Mouse (Mus musculus) neural tube, embryonic 11.5 days (tissue): ENCODE data around the gene Rnf207. TPM values are rescaled to one million over a fixed set of nuclear protein-coding genes. Genes with fewer than 3 reads are reported as not detected.

ENCODE experiments used
- ATAC-seq: fragments of 200-750 bp; cut with Nextera tagmentation; 2 replicates; pipeline ENCODE4 v1.8.0; 2017; ENCODE audit warnings: moderate number of reproducible peaks, mild to moderate bottlenecking, moderate TSS enrichment, moderate library complexity; ENCODE audit not compliant: insufficient read depth, low FRiP score, low TSS enrichment
- DNase-seq: peaks from one replicate; pipeline ENCODE4 v3.0.0-alpha.2; 2015; ENCODE audit warnings: low spot score
- H3K27ac ChIP-seq: fragments of 300-500 bp; sonication (generic); 2 replicates; pipeline ENCODE4 v1.5.1; 2014; ENCODE audit warnings: low read depth, mild to moderate bottlenecking, low read length
- H3K27me3 ChIP-seq: fragments of 300-500 bp; sonication (generic); 2 replicates; pipeline ENCODE4 v1.6.1; 2014; ENCODE audit warnings: mild to moderate bottlenecking, low read length, mixed read lengths; ENCODE audit not compliant: control insufficient read depth, insufficient read depth
- H3K36me3 ChIP-seq: fragments of 300-500 bp; sonication (generic); 2 replicates; pipeline ENCODE4 v1.6.1; 2014; ENCODE audit warnings: mild to moderate bottlenecking, low read length, moderate library complexity, mixed read lengths; ENCODE audit not compliant: control insufficient read depth, insufficient read depth
- H3K4me1 ChIP-seq: fragments of 300-500 bp; sonication (generic); 2 replicates; pipeline ENCODE4 v1.6.1; 2014; ENCODE audit warnings: low read length, mixed read lengths; ENCODE audit not compliant: control insufficient read depth, insufficient read depth
- H3K4me2 ChIP-seq: fragments of 300-500 bp; sonication (generic); 2 replicates; pipeline ENCODE4 v1.6.1; 2014; ENCODE audit warnings: low read depth, mild to moderate bottlenecking, moderate library complexity
- H3K4me3 ChIP-seq: fragments of 300-500 bp; sonication (generic); 2 replicates; pipeline ENCODE4 v1.5.1; 2014; ENCODE audit warnings: low read depth, low read length
- H3K9ac ChIP-seq: fragments of 300-500 bp; sonication (generic); 2 replicates; pipeline ENCODE4 v1.6.1; 2014; ENCODE audit warnings: mild to moderate bottlenecking, low read length
- H3K9me3 ChIP-seq: fragments of 300-500 bp; sonication (generic); 2 replicates; pipeline ENCODE4 v1.6.1; 2016; ENCODE audit warnings: low read length; ENCODE audit not compliant: control insufficient read depth
- WGBS: fragments of 180-500 bp; shearing (Covaris S2); extraction: QIAGEN DNeasy Blood & Tissue Kit; methylation state at CpG from one replicate; pipeline ENCODE4 v1.1.7; 2014; 5-methylcytosine and 5-hydroxymethylcytosine counted together
- polyA plus RNA-seq: library from polyadenylated mRNA; unstranded; fragments of >200 nt; fragmentation: Nextera tagmentation; extraction: Ambion mirVana; gene quantifications from 2 replicates; pipeline ENCODE4 v1.2.1, GENCODE M21; 2014

Gene Rnf207
- polyA plus RNA-seq, 1 experiment from 2014 or later, result 2.1 TPM

GRCm38 (mm10) chr4:152317631-152318033, 1.2 kb downstream of the Rnf207 start:
- ATAC-seq, result no peak
- H3K4me3 ChIP-seq, result no peak overlapping the region
- no peak for DNase-seq
- H3K27me3 ChIP-seq, result peaks cover 56% of the 10 kb centered on the region
- WGBS, result 91% methylated on average over 6 of the region's 6 CpGs
- H3K4me2 ChIP-seq, result no peak overlapping the region
- no peaks in the 10 kb centered on the region for H3K9me3 ChIP-seq
- peaks cover 8% of the 10 kb centered on the region for H3K4me1 ChIP-seq
- no peaks in the 10 kb centered on the region for H3K36me3 ChIP-seq
- no peak overlapping the region for H3K27ac ChIP-seq
- no peak overlapping the region for H3K9ac ChIP-seq

GRCm38 (mm10) chr4:152315498-152316213, 3.1 kb downstream of the Rnf207 start:
- Histone ChIP-seq H3K9ac (no peak overlapping the region), H3K27me3 (peaks cover 75% of the 10 kb centered on the region), H3K4me3 (peak overlapping the region; percentile 26), H3K27ac (no peak overlapping the region), H3K36me3 (no peaks in the 10 kb centered on the region), H3K4me2 (peak overlapping the region; percentile 38), H3K4me1 (peaks cover 8% of the 10 kb centered on the region), H3K9me3 (no peaks in the 10 kb centered on the region)
- under 1% methylated on average over 43 of the region's 43 CpGs for WGBS
- ATAC-seq (no peak), DNase-seq (peak; percentile 31)

GRCm38 (mm10) chr4:152313934-152314333, 4.9 kb downstream of the Rnf207 start:
- peaks cover 8% of the 10 kb centered on the region for H3K4me1 ChIP-seq
- no peak overlapping the region for H3K4me2 ChIP-seq
- DNase-seq (peak; percentile 50), ATAC-seq (no peak)
- no peak overlapping the region for H3K4me3 ChIP-seq
- no peaks in the 10 kb centered on the region for H3K36me3 ChIP-seq
- no peak overlapping the region for H3K9ac ChIP-seq
- no peaks in the 10 kb centered on the region for H3K9me3 ChIP-seq
- H3K27ac ChIP-seq, result no peak overlapping the region
- H3K27me3 ChIP-seq, result peaks cover 75% of the 10 kb centered on the region

- Histone ChIP-seq H3K27ac (no peak overlapping the region), H3K36me3 (no peaks in the 10 kb centered on the region), H3K4me1 (peaks cover 8% of the 10 kb centered on the region), H3K9me3 (no peaks in the 10 kb centered on the region), H3K9ac (peak overlapping the region; percentile 18; the same call in 1 of the 2 replicates), H3K4me3 (peak overlapping the region; percentile 25), H3K27me3 (peaks cover 75% of the 10 kb centered on the region), H3K4me2 (peak overlapping the region; percentile 43)
- ATAC-seq, result no peak
- under 1% methylated on average over 29 of the region's 29 CpGs for WGBS
- DNase-seq, result peak; percentile 41
Measured at GRCm38 (mm10) chr4:152313211-152313632, 5.6 kb downstream of the Rnf207 start.

- H3K4me1 ChIP-seq, result peaks cover 8% of the 10 kb centered on the region
- ATAC-seq (no peak), DNase-seq (no peak)
- WGBS, result 2% methylated on average over 14 of the region's 14 CpGs
- no peak overlapping the region for H3K4me3 ChIP-seq
- H3K27ac ChIP-seq, result no peak overlapping the region
- no peak overlapping the region for H3K9ac ChIP-seq
- H3K27me3 ChIP-seq, result peaks cover 65% of the 10 kb centered on the region
- no peak overlapping the region for H3K4me2 ChIP-seq
- H3K9me3 ChIP-seq, result no peaks in the 10 kb centered on the region
- no peaks in the 10 kb centered on the region; the same call in 1 of the 2 replicates for H3K36me3 ChIP-seq
Measured at GRCm38 (mm10) chr4:152312186-152312585, 6.6 kb downstream of the Rnf207 start.

- no peak overlapping the region for H3K9ac ChIP-seq
- H3K27me3 ChIP-seq, result peaks cover 19% of the 10 kb centered on the region
- no peaks in the 10 kb centered on the region for H3K4me1 ChIP-seq
- WGBS, result 84% methylated on average over 9 of the region's 9 CpGs
- H3K36me3 ChIP-seq, result peaks cover 2% of the 10 kb centered on the region
- H3K4me3 ChIP-seq, result no peak overlapping the region
- H3K9me3 ChIP-seq, result no peaks in the 10 kb centered on the region
- no peak overlapping the region for H3K27ac ChIP-seq
- no peak for ATAC-seq
- no peak for DNase-seq
- H3K4me2 ChIP-seq, result no peak overlapping the region
Measured at GRCm38 (mm10) chr4:152307542-152307941, 11.3 kb downstream of the Rnf207 start.

GRCm38 (mm10) chr4:152305991-152306390, 12.8 kb downstream of the Rnf207 start:
- Histone ChIP-seq H3K4me2 (no peak overlapping the region), H3K9me3 (no peaks in the 10 kb centered on the region), H3K9ac (no peak overlapping the region), H3K4me3 (no peak overlapping the region), H3K4me1 (no peaks in the 10 kb centered on the region), H3K36me3 (peaks cover 2% of the 10 kb centered on the region), H3K27ac (no peak overlapping the region), H3K27me3 (peaks cover 3% of the 10 kb centered on the region)
- 72% methylated on average over 6 of the region's 6 CpGs for WGBS
- DNase-seq (no peak), ATAC-seq (no peak; the same call in 1 of the 2 replicates)

- ATAC-seq (no peak), DNase-seq (no peak)
- Histone ChIP-seq H3K4me1 (no peaks in the 10 kb centered on the region), H3K4me3 (no peak overlapping the region), H3K27ac (no peak overlapping the region), H3K9me3 (no peaks in the 10 kb centered on the region), H3K27me3 (no peaks in the 10 kb centered on the region), H3K9ac (no peak overlapping the region), H3K4me2 (no peak overlapping the region), H3K36me3 (peaks cover 2% of the 10 kb centered on the region)
- WGBS, result 93% methylated on average over 6 of the region's 6 CpGs
Measured at GRCm38 (mm10) chr4:152304685-152305084, 14.1 kb downstream of the Rnf207 start.

- Histone ChIP-seq H3K27me3 (no peaks in the 10 kb centered on the region), H3K4me2 (no peak overlapping the region), H3K4me3 (no peak overlapping the region), H3K36me3 (peaks cover 2% of the 10 kb centered on the region), H3K9me3 (no peaks in the 10 kb centered on the region), H3K9ac (no peak overlapping the region), H3K27ac (no peak overlapping the region), H3K4me1 (peaks cover 2% of the 10 kb centered on the region; the same call in 1 of the 2 replicates)
- DNase-seq (no peak), ATAC-seq (no peak)
- 96% methylated on average over 10 of the region's 10 CpGs for WGBS
Measured at GRCm38 (mm10) chr4:152303172-152303571, 15.6 kb downstream of the Rnf207 start.
